Mouse (Mus musculus) layer of hippocampus, adult 9-11 months (tissue): ENCODE data around the gene 4930539E08Rik.

Experiments used
- DNase-seq: peaks from one replicate; pipeline ENCODE4 v3.0.0; 2022

4930539E08Rik gene

GRCm38 (mm10) chr17:28854377-28854776 is 60.7 kb downstream of the 4930539E08Rik start:
- DNase-seq, result no peak

- DNase-seq, result no peak
Measured at GRCm38 (mm10) chr17:28850511-28850910, 64.6 kb downstream of the 4930539E08Rik start.

- DNase-seq, result no peak
Measured at GRCm38 (mm10) chr17:28846974-28847617, 68.0 kb downstream of the 4930539E08Rik start.
